Mouse (Mus musculus) bone marrow macrophage, adult 2 months (primary cell): ENCODE measurements at regions not wholly inside any gene's neighbourhood (a gene's known extent, or its start where the extent isn't known, plus 50 kb on each side); places are given as distances from the start of the nearest gene placed in this dataset.

Experiments
- CTCF ChIP-seq: IDR thresholded peaks from 2 replicates; pipeline ENCODE4 v1.5.1; 2012; ENCODE audit warnings: low read depth, mild to moderate bottlenecking, low read length, moderate library complexity
- POLR2A ChIP-seq: IDR thresholded peaks from 2 replicates; pipeline ENCODE4 v1.6.1; 2012; ENCODE audit warnings: mild to moderate bottlenecking, low read depth, low read length, borderline replicate concordance

DNA sequence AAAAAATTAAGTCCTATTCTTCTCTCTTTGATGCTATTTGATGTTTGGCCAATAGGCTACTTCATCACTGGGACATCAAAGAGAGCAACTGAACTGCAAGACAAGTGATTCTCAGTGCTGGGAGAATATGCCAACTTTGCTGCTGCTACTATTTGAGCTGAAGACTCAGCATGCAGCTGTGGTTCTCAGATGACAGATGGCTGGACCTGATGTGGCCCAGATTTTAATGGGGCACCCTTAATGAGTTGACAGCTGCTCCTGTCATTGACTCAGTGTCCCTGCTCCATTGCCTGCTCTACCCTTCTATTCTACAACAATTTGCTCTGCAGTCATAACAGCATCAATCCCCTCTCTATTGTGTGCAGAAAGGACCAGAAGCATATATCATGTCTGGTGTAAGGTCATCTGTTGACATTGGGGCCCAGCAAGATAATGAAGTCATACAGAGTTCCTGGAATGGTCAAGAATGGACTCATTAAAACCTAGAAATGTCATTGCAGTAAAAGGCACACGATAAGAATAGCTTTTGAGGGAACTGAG lies 231.1 kb upstream of the Auts2 start:
- TF ChIP-seq CTCF (no peak), POLR2A (no peak)
